Mouse (Mus musculus): ENCODE measurements around the gene Tex13c1. TPM values are rescaled to one million over a fixed set of nuclear protein-coding genes. Genes with fewer than 3 reads are reported as not detected.

The Tex13c1 gene
- not detected for polyA plus RNA-seq (2014; fragmentation: Illumina TruSeq; extraction: RNeasy Lipid Tissue Mini Kit (QIAGEN cat#74804); ENCODE audit: low read depth, low replicate concordance)

DNA sequence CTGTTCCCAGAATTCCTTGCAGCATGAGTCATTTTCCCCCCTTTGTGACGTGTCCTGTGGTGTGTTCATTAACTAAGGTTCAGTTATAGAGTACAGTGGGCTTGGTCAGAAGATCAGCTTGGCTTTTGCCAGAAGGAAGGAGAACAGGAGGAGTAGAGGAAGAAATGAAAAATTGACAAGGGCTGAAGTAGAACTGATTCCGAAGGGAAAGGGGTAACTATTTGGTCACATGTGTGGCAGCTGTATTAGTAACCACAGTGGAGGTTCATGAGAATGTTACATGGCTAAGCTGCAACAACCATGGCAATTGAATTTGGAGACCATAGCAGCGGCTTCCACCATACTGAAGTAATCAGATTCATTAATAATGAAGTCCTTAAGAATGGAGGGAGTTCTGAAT is at the start of gene Tex13c1:
Gene Tex13c1, plus strand, starts transcription at position 301 of the 400 bp plus-strand sequence.

Other genes starting within 250 kb of the Tex13c1 start
- not detected for gene Tenm1, start 162.0 kb upstream of the Tex13c1 start, polyA plus RNA-seq (2014; fragmentation: Illumina TruSeq; extraction: RNeasy Lipid Tissue Mini Kit (QIAGEN cat#74804); ENCODE audit: low read depth, low replicate concordance)

All from heart, adult 10 weeks (tissue).